Mouse (Mus musculus) cerebellum, adult 2 months (tissue): Measurements from ENCODE around the gene Tctn1. TPM values are rescaled to one million over a fixed set of nuclear protein-coding genes. Genes with fewer than 3 reads are reported as not detected.
A peak's percentile ranks its signal among the peaks of the same experiment; 100 is the strongest.

Experiments used
- DNase-seq, 2 experiments: peaks; one replicate each; pipeline ENCODE4 v3.0.0; 2021
- H3K27ac ChIP-seq: fragments of 200-500 bp; 2 replicates; pipeline ENCODE4 v1.5.1; 2012; ENCODE audit warnings: low read length, control low read depth, inconsistent platforms; ENCODE audit not compliant: insufficient read depth
- H3K27me3 ChIP-seq: fragments of 200-500 bp; 2 replicates; pipeline ENCODE4 v1.6.1; 2012; ENCODE audit warnings: inconsistent platforms, mild to moderate bottlenecking, low read length, moderate library complexity; ENCODE audit not compliant: control insufficient read depth, insufficient read depth
- H3K4me1 ChIP-seq: fragments of 200-500 bp; 2 replicates; pipeline ENCODE4 v1.6.1; 2011; ENCODE audit warnings: low read length; ENCODE audit not compliant: control insufficient read depth, insufficient read depth
- H3K4me3 ChIP-seq: fragments of 200-500 bp; replicated peaks from 2 replicates; pipeline ENCODE3; 2011; ENCODE audit warnings: mild to moderate bottlenecking, low read depth, low read length, control low read depth; ENCODE audit not compliant: insufficient read depth
- CTCF ChIP-seq: fragments of 200-500 bp; IDR thresholded peaks from 2 replicates; pipeline ENCODE4 v1.5.1; 2011; ENCODE audit warnings: low read depth, mild to moderate bottlenecking, control low read depth, low read length, moderate library complexity, borderline replicate concordance; ENCODE audit not compliant: insufficient read depth
- POLR2A ChIP-seq: fragments of 200-500 bp; IDR thresholded peaks from 2 replicates; pipeline ENCODE4 v1.6.1; 2011; ENCODE audit warnings: low read length, control low read depth, borderline replicate concordance; ENCODE audit not compliant: insufficient read depth
- WGBS: fragments of 180-500 bp; shearing (Covaris S2); methylation state at CpG from one replicate; pipeline ENCODE4 v1.1.7; 2018; 5-methylcytosine and 5-hydroxymethylcytosine counted together
- polyA plus RNA-seq: library from polyadenylated mRNA; depleted of rRNA; stranded (reverse); fragments of >200 nt; gene quantifications from 2 replicates; pipeline ENCODE4 v1.2.3, GENCODE M21; 2012

Gene Tctn1
- polyA plus RNA-seq, 1 experiment: 29.2 TPM

DNA sequence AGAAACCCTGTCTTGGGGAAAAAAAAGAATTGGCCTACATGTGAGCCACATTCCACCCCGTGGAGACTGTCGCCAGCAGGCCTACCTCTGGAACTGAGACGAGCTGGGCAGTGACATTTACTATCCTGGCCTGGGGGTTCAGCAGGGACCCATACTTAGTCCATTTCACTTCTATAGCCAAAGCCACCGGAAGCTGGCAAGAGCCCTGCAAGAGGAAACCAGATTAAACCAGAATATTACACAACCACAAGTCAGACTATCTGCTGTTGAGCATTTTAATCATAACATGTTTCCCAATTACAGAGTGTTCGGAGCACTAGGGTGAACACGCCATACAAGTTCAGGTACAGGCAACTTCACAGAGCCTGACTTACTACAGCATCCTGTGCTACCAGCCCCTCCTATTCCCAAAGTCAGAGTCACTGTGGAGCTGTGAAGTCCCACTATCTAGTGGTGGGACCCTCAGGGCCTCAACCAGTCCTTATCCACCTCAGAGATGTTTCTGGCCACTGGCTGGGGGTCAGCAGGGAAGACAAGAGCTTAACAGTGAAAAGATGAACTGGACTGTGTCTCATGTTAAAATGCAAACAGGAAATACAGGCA lies 21.6 kb downstream of the Tctn1 start:
- TF ChIP-seq CTCF: no peak
- TF ChIP-seq POLR2A: no peak

DNA sequence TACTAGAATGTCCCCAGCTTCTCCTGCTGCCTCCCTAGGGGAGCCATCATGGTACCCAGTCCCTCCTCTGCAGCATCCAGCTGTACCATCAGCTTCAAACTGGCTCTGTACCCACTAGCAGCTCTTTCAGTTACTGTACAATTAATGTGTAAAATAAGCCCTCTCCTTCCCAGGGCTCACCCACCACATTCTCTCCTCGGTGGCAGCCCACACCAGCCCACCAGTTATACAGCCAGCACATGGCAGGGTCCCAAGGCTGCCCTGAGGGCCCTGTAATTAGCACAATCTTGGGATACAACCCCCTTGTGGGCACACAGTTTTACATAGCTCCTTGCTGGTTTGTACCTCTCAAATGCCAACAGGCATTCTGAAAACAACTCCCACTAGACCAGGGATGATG lies 23.3 kb downstream of the Tctn1 start:
- no peak overlapping the region for H3K27ac ChIP-seq
- no peak overlapping the region for H3K4me3 ChIP-seq
- H3K4me1 ChIP-seq: peaks cover 14% of the 10 kb centered on the region
- TF ChIP-seq CTCF: no peak
- no peak for TF ChIP-seq POLR2A
- no peaks in the 10 kb centered on the region for H3K27me3 ChIP-seq
- 52% methylated on average over 1 of the region's 1 CpGs for WGBS
- no peak for DNase-seq

More for the DNA sequence above, 21.6 kb downstream of the Tctn1 start:
- WGBS: 88% methylated on average over 6 of the region's 6 CpGs
- Histone ChIP-seq H3K4me3 (no peak overlapping the region), H3K27ac (no peak overlapping the region), H3K27me3 (no peaks in the 10 kb centered on the region), H3K4me1 (peaks cover 14% of the 10 kb centered on the region)
- no peak for DNase-seq

DNA sequence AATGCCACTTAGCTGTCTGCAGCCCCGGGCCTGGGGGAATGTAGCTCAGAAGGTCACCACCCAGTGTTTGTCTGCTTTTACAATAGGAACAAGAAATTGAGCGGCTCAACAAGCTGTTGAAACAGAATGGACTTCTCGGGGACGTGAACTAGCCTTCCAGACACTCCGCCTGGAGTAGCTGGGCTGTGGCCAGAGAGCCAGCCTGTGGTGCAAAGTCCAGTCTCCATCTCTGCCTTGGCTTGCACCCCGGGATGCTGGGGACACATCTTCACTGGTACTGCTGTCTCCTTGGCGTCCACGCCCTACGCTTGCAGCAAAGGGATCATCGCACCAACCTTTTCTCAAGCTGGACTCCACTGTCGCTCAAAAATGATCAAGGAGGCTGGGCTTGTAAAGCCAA lies 23.7 kb downstream of the Tctn1 start:
- Histone ChIP-seq H3K4me3 (no peak overlapping the region), H3K4me1 (peaks cover 12% of the 10 kb centered on the region), H3K27me3 (no peaks in the 10 kb centered on the region), H3K27ac (no peak overlapping the region)
- WGBS: 65% methylated on average over 11 of the region's 11 CpGs
- DNase-seq: peak; percentile 59 to 63
- TF ChIP-seq POLR2A: no peak
- no peak for TF ChIP-seq CTCF

DNA sequence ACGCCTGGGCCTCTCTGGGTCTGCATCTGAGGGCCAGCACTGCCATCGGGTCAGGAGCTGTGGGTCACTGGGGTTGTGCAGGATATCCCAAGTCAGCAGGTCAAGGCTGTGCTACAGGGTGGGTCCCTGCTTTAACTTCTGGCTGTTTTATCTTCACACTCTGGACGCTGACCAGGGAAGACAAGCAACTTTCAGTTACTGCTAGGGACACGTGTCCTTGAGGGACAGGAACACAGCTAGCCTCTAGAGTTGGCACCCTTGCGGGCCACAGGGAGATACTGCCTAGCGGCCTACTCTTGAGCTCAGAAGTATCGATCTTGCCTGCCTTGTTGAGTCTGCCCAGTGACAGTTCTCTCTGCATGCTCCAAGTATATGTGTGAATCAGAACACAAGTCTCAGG lies 24.6 kb downstream of the Tctn1 start:
- no peaks in the 10 kb centered on the region for H3K27me3 ChIP-seq
- H3K4me3 ChIP-seq: no peak overlapping the region
- 89% methylated on average over 7 of the region's 7 CpGs for WGBS
- H3K27ac ChIP-seq: no peak overlapping the region
- H3K4me1 ChIP-seq: peaks cover 13% of the 10 kb centered on the region
- TF ChIP-seq CTCF (no peak), POLR2A (no peak)
- DNase-seq: no peak

DNA sequence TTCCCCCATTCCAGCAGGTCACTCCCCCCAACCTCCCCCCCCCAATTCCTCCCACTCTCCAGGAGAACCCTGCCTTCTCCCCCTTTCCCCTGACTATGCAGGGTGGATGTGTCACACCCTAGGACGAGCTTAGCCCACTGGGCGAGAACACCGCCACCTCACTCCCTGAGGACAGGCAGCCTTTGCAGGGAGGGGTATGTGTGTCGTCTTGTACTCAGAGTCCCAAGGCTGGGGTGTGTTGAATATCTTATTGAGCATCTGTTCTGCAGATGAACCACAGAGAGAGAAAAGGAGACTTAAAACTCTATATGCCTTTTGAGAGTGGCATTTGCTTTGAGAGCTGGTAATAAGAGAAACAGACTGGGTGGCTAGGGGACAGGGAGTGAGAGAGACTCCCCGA lies 27.1 kb downstream of the Tctn1 start:
- DNase-seq: no peak
- H3K27ac ChIP-seq: no peak overlapping the region
- H3K4me1 ChIP-seq: peaks cover 15% of the 10 kb centered on the region; the same call in 1 of the 2 replicates
- TF ChIP-seq POLR2A (no peak), CTCF (no peak)
- WGBS: 80% methylated on average over 5 of the region's 5 CpGs
- no peak overlapping the region for H3K4me3 ChIP-seq
- no peaks in the 10 kb centered on the region for H3K27me3 ChIP-seq

DNA sequence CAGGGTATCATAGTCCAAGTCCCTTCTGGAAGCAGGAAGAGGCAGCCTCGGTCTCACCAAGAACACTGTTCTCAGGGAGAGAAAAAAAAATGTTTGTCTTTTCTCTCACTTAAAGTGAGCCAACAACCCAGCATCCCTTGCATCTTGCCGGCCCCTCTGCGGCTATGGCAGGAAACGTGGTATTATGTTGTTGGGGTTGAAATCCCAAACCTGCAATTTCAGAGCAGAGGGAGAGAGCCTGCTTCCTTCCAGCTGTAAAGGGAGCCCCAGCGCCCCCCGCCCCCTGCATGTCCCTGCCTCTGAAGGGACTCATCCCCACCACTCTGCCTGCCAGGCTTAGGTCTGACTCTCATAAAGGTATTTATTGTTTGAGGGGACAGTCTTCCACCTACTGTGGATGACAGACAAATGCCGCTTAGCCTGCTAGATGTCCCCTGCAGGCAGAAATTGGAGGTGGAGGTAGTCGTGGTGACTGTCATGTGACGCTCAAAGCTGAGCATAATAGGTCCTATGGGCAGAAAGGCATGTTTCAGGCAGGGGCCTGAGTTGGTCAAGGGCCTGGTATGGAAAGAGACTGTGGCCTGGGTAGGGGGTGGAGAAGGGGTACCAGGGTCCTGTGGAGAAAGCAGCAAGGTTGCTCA lies 28.9 kb downstream of the Tctn1 start:
- no peak for TF ChIP-seq CTCF
- TF ChIP-seq POLR2A: no peak
- DNase-seq: peak in 1 of 2 experiments; percentile 10
- Histone ChIP-seq H3K27me3 (no peaks in the 10 kb centered on the region), H3K4me3 (no peak overlapping the region), H3K27ac (no peak overlapping the region), H3K4me1 (peaks cover 15% of the 10 kb centered on the region; the same call in 1 of the 2 replicates)
- 68% methylated on average over 9 of the region's 9 CpGs for WGBS

DNA sequence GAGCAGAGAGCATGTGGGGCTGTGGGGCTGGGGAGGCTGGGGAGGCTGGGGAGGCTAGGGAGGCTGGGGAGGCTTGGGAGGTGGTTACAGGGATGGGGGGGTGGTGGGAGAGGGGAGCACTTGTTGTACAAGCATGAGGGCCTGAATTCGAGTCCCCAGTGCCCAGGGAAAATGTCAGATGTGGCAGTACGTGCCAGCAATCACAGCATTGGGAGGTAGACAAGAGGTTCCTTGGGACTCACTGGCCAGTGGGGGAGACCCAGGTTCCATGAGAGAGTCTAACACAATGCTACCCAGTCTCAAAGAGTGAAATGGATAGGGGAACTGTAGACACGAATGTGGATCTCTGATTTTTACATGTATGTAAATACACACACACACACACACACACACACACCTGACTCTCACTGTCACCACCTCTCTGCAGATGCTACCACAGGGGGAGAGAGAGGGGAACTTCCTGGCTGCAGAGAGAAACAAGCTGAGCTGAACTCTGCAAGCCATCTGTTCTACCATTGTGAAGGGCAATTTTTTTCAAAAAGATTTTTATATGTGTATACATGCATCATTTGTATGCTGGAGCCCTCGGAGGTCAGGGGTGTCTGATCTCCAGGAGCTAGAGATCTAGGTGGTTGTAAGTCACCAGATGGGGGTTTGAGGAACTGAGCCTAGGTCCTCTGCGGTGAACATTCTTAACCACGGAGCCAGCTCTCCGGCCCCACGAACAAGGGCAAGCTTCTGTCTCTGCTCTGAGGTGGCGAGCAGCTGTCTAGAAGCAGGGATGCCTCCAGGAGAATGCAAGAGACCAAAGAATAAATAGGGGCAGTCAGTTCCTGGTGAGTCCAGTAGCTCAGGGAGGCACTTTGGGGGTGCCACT lies 29.7 kb downstream of the Tctn1 start:
- TF ChIP-seq CTCF: 0 out of 2 replicates have a peak, but pooled peaks have one; percentile 1
- no peak for TF ChIP-seq POLR2A
- H3K4me1 ChIP-seq: peaks cover 15% of the 10 kb centered on the region; the same call in 1 of the 2 replicates
- no peak overlapping the region for H3K27ac ChIP-seq
- peak in 1 of 2 experiments; percentile 31 for DNase-seq
- H3K4me3 ChIP-seq: no peak overlapping the region
- WGBS: 34% methylated on average over 9 of the region's 9 CpGs
- H3K27me3 ChIP-seq: no peaks in the 10 kb centered on the region

DNA sequence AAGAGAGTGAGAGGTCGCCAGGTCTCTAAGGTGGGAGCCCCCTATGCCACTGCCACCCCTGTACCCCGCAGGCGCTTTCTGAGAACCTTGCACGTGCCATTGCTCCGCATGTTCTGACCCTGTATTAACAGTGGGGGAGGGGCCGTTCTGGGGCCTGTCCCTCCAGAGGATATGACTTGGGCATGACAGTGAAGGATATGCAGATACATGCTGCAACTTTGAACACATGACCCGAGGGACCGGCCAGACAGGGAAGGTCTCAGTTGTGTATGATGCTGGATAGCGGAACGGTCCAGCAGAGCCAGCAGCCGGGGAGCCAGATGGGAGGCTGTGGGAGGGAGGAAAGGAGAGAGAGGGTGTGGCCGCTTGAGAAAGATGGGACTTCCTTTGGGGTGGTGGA lies 30.6 kb downstream of the Tctn1 start:
- H3K27me3 ChIP-seq: no peaks in the 10 kb centered on the region
- H3K27ac ChIP-seq: no peak overlapping the region
- TF ChIP-seq POLR2A (no peak), CTCF (no peak)
- H3K4me3 ChIP-seq: no peak overlapping the region
- peaks cover 15% of the 10 kb centered on the region; the same call in 1 of the 2 replicates for H3K4me1 ChIP-seq
- 63% methylated on average over 12 of the region's 12 CpGs for WGBS
- peak in 1 of 2 experiments; percentile 15 for DNase-seq
